Mouse (Mus musculus) right cerebral cortex, adult 18-20 months (tissue): Measurements from ENCODE around the gene Ramp2.

Source experiments
- DNase-seq: peaks from one replicate; pipeline ENCODE4 v3.0.0; 2022; ENCODE audit warnings: mixed read lengths

Gene Ramp2

GRCm38 (mm10) chr11:101236782-101237181 lies 9.0 kb upstream of the Ramp2 start:
- no peak for DNase-seq

GRCm38 (mm10) chr11:101238071-101238647 lies 7.7 kb upstream of the Ramp2 start:
- peak; percentile 55 for DNase-seq

DNA sequence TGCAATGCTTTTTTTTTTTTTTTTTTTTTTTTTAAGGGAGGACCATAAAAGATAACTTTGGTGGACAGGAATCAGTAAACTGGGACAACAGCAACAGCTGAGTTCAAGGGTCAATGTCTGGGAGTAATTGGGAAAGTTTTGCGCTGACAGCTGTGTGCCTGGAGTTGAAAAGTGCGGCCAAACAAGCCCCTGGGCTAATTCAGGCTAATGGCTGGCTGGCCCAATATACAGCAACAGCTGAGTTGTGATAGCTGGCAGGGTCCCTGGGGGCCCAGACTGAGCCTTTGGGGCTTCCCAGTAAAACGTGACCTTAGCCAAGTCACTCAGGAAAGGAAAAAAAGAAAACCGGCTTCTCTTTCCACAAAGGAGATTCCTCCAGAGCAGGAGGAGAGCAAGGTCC lies 757 bp upstream of the Ramp2 start:
- no peak for DNase-seq

DNA sequence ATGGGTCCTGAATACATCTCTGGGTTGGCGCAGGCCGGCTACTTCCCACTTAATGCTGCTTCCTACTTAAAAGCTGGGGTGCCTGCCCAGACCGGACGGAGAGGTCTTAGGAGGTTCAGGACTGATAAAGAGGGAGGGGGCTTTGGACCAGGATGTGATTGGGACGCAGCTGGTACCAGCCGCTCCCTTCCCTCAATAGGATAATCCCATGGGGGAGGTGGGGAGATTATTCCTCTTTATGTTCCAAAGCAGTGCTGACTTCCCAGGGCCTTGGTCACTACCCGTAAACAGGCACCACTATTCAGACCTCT lies 829 bp downstream of the Ramp2 start:
- DNase-seq: no peak

GRCm38 (mm10) chr11:101247521-101248030 lies 1.7 kb downstream of the Ramp2 start:
- DNase-seq: no peak

GRCm38 (mm10) chr11:101248258-101248994 lies 2.6 kb downstream of the Ramp2 start:
- DNase-seq: peak; percentile 60

DNA sequence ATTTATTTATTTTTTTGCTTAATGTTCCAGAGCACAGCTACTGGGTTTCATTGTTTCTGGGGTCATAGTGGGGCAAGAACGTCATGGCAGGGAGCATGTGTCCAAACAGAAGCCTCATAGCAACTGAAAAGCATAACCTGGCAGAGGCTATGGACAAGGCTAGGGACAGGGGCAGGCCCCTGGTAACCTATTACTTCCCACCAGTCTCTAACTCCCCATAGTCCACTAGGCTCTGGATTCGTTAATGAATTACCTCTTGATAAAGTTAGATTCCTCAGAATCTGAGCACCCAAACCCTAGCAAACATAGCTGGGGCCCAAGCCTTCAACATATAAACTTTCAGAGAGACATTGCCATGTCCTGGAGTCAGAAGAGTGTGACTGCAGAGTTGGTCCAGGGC lies 5.2 kb downstream of the Ramp2 start:
- DNase-seq: no peak

- no peak for DNase-seq
These were observed 7.1 kb downstream of the Ramp2 start for GRCm38 (mm10) chr11:101252941-101253340.

DNA sequence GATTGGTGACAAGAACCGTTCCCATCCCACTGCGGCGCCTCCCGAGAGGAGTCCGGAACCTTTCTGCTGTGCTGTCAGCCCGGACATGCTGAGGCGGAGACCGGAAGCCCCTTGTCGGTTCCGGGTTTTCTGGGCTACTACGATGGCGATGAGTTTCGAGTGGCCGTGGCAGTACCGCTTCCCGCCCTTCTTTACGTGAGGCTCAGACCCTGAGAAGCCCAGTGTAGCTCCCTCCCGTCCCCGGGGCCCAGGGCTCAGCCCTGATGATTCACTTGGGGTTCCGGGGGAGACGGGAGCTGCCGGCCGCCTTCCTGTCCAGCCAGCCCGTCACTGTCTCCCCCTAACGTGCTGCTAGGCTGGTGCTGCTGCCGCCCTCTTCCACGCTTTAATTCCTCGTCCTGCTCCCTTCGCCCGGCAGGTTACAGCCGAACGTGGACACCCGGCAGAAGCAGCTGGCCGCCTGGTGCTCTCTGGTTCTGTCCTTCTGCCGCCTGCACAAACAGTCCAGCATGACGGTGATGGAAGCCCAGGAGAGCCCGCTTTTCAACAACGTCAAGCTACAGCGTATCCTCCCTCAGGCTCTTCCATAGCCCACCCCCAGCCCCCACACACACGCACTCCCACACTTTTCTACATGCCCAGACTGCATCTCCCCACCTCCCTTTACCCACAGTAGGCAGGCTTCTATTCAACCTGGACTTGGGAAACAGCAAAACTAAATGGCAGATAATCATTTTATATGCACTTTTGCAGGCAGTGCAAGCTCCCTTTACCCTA lies 8.0 kb downstream of the Ramp2 start, which contains the start of gene Vps25:
TSS of gene Vps25 (plus strand) at position 95 of the 777 bp plus-strand sequence.
- DNase-seq: peak; percentile 89

GRCm38 (mm10) chr11:101255826-101256775 lies 10.3 kb downstream of the Ramp2 start:
- no peak for DNase-seq

- peak; percentile 80 for DNase-seq
These were observed 13.5 kb downstream of the Ramp2 start for GRCm38 (mm10) chr11:101259261-101259712.

DNA sequence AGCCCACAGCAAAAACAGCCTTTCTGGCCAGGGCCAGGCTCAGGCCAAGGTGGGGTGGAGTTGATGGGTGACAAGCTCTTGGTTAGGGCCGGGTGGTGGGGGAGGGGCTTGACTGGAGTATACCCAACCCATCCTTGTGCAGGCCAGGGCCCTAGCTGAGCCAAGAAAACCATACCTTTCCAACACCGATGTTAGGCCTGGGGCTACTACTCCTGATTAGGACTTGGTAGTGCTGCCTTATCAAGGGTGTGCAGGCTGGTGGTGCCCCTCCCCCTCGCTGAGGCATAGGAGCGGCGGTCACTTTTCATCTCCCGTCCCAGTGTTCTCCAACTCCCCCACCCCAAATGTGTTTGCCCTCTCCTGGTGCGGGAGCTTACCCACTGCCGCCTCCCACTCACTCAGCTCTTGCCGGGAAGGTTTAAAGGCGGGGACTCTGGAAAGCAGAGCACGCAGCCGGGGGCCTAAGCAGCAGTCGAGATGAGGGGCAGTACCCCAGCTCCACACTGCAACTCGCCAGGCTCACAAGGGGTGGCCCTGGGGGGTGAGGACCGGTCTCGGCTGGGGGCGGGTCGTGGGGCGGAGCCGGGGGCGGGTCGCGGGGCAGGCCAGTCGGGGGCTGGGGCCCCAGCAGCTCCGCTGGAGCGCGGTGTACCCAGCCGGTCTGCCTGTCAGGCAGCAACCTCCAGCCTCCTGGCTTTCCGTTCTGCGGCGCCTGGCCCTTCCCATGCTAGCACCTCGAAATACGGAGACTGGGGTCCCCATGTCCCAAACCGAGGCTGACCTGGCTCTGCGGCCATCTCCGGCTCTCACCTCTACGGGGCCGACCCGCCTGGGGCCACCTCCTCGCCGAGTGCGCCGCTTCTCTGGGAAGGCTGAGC lies 14.4 kb downstream of the Ramp2 start, which contains the start of gene Wnk4:
TSS of gene Wnk4 (plus strand) at position 620 of the 878 bp plus-strand sequence.
- no peak for DNase-seq

DNA sequence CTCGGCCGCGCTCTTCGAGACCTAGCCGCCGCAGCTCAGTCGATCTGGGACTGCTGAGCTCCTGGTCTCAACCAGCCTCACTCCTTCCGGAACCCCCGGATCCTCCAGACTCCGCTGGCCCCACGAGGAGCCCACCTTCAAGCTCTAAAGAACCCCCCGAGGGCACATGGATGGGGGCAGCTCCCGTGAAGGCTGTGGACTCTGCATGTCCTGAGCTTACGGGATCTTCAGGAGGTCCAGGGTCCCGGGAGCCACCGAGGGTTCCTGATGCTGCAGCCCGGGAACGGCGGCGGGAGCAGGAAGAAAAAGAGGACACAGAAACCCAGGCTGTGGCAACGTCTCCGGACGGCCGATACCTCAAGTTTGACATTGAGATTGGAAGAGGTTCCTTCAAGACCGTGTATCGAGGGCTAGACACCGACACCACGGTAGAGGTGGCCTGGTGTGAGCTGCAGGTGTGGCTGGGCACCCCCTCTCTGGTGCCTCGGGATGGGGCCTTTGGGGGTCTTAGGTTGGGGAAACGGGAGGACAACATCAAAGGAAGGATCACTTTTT lies 15.1 kb downstream of the Ramp2 start:
- DNase-seq: no peak

DNA sequence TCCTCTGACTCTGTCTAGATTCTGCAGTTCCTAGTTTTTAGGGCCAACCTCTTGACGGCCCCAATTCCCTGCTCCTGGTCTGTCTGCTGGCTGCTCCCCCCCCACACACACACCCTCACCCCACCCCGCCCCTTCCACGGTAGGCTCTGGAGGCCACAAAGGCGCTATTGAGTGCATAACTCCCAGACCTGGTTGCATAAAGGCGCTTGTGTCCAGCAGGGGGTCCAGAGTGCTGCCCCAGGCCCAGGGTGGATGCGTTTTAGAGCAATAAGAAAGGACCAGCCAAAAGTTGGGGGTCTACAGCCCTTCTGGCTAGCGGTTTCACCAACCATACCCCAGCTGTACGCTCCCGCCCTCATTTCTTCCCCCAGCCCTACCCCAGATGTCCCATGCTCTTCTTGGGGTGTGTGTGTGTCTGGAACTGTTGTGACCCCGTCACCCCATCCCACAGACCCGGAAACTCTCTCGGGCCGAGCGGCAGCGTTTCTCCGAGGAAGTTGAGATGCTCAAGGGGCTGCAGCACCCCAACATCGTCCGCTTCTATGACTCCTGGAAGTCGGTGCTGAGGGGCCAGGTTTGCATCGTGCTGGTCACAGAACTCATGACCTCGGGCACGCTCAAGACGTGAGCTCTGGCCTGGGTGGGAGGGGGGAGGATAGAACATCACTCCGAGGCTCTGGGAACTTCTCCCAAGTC lies 16.6 kb downstream of the Ramp2 start:
- DNase-seq: no peak

DNA sequence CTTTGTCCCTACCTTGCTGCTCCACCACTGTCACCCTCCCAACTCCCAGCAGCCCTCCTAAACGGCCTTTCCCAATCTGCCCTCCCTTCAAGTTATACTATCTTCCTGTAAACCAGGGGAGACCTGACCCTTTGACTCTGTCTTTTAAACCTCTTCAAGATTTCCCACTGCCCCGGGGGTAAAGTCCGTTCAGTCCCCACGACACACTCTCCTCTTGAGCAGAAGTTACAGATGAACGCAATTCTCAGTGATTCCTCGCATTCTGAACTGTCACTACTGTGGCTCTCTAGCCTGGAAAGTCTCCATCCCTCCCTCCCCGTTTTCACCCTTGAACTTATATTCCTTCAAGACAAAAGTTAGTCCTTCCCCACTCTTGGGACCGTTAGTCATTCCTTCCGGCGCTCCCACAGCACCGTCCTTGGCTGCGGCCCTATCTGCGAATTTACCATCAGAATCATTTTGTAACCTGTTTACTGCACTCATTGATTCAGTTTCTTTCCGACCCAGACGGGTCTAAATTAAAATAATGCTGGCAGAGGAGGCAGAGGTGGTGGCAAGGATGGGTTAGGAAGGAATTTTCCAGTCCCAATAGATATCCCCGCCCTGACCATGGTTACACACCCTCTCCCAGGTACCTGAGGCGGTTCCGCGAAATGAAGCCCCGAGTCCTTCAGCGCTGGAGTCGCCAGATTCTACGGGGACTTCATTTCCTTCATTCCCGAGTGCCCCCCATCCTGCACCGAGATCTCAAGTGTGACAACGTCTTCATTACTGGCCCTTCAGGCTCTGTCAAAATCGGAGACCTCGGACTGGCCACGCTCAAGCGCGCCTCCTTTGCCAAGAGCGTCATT lies 17.5 kb downstream of the Ramp2 start:
- DNase-seq: no peak

GRCm38 (mm10) chr11:101263989-101264280 lies 18.1 kb downstream of the Ramp2 start:
- DNase-seq: no peak

- no peak for DNase-seq
These were observed 19.2 kb downstream of the Ramp2 start for GRCm38 (mm10) chr11:101264954-101265471.

DNA sequence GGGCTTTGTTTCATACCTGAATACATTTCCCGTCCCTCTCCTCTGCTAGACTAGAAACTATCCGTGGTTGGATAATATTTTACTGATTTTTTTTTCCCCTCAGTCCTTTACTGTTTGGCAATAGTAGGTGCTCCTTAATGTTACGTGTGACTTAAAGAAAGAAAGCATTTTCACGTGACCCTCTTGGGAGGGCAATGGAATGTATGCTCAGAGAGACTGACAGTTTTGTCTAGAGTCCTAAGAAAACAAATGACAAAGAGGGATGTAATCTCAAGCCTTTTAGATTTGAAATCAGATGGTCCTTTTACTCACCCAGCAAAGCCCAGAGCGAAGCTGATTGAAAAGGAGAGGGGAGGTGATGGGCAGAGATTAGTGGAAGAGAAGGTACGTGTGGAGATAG lies 20.1 kb downstream of the Ramp2 start:
- no peak for DNase-seq

GRCm38 (mm10) chr11:101269577-101270116 lies 23.8 kb downstream of the Ramp2 start:
- DNase-seq: no peak
